Mouse (Mus musculus): Measurements from ENCODE around the gene Flt1.

The Flt1 gene

GRCm38 (mm10) chr5:147725831-147726700 is at the start of gene Flt1:
Gene Flt1, minus strand, starts transcription at chr5:147726011.
- DNase-seq, result peak; percentile 73

GRCm38 (mm10) chr5:147775222-147775621 is 49.4 kb upstream of the Flt1 start:
- no peak for DNase-seq

GRCm38 (mm10) chr5:147769918-147770317 is 44.1 kb upstream of the Flt1 start:
- no peak for DNase-seq

GRCm38 (mm10) chr5:147764061-147764460 is 38.2 kb upstream of the Flt1 start:
- DNase-seq, result no peak

- no peak for DNase-seq
Observed at GRCm38 (mm10) chr5:147761984-147762383, 36.2 kb upstream of the Flt1 start.

- no peak for DNase-seq
Observed at GRCm38 (mm10) chr5:147761275-147761674, 35.5 kb upstream of the Flt1 start.

- no peak for DNase-seq
Observed at GRCm38 (mm10) chr5:147758640-147759319, 33.0 kb upstream of the Flt1 start.

- peak; percentile 58 for DNase-seq
Observed at GRCm38 (mm10) chr5:147757832-147758587, 32.2 kb upstream of the Flt1 start.

GRCm38 (mm10) chr5:147752914-147753341 is 27.1 kb upstream of the Flt1 start:
- peak; percentile 71 for DNase-seq

GRCm38 (mm10) chr5:147751673-147752130 is 25.9 kb upstream of the Flt1 start:
- peak; percentile 82 for DNase-seq

- DNase-seq, result no peak
Observed at GRCm38 (mm10) chr5:147749972-147750371, 24.2 kb upstream of the Flt1 start.

GRCm38 (mm10) chr5:147748081-147748581 is 22.3 kb upstream of the Flt1 start:
- DNase-seq, result peak; percentile 51

- no peak for DNase-seq
Observed at GRCm38 (mm10) chr5:147744900-147745653, 19.3 kb upstream of the Flt1 start.

GRCm38 (mm10) chr5:147742468-147743111 is 16.8 kb upstream of the Flt1 start:
- DNase-seq, result no peak

- DNase-seq, result no peak
Observed at GRCm38 (mm10) chr5:147736766-147737280, 11.0 kb upstream of the Flt1 start.

GRCm38 (mm10) chr5:147733682-147734081 is 7.9 kb upstream of the Flt1 start:
- DNase-seq, result no peak

GRCm38 (mm10) chr5:147732926-147733325 is 7.1 kb upstream of the Flt1 start:
- DNase-seq, result no peak

- no peak for DNase-seq
Observed at GRCm38 (mm10) chr5:147727481-147727880, 1.7 kb upstream of the Flt1 start.

GRCm38 (mm10) chr5:147726701-147727393 is 1.0 kb upstream of the Flt1 start:
- DNase-seq, result no peak

- peak; percentile 44 for DNase-seq
Observed at GRCm38 (mm10) chr5:147724945-147725830, 623 bp downstream of the Flt1 start.
